Mouse (Mus musculus) heart, embryonic 14.5 days (tissue): ENCODE data around the gene Sdc4. TPM values are rescaled to one million over a fixed set of nuclear protein-coding genes. Genes with fewer than 3 reads are reported as not detected.

Source experiments
- ATAC-seq: fragments of 200-750 bp; cut with Nextera tagmentation; 2 replicates; pipeline ENCODE4 v1.8.0; 2017; ENCODE audit warnings: low read depth, moderate TSS enrichment; ENCODE audit not compliant: insufficient number of reproducible peaks, insufficient read depth, low FRiP score
- H3K27ac ChIP-seq, 2 experiments: fragments of 200-500 bp in 1 of 2; fragments of 300-500 bp in 1 of 2; sonication (generic) in 1 of 2; replicated peaks in 1 of 2; 2 replicates each; pipeline ENCODE4 v1.5.1; 2012 to 2014; ENCODE audit warnings: low read depth in 2 of 2, low read length in 2 of 2, control low read depth in 1 of 2, mild to moderate bottlenecking in 1 of 2, mixed read lengths in 1 of 2; ENCODE audit not compliant: control insufficient read depth in 1 of 2, insufficient read depth in 1 of 2
- H3K27me3 ChIP-seq: fragments of 300-500 bp; sonication (generic); 2 replicates; pipeline ENCODE4 v1.6.1; 2014; ENCODE audit warnings: mild to moderate bottlenecking, low read length, control low read depth; ENCODE audit not compliant: control insufficient read depth, insufficient read depth
- H3K36me3 ChIP-seq: fragments of 300-500 bp; sonication (generic); 2 replicates; pipeline ENCODE4 v1.6.1; 2014; ENCODE audit warnings: mild to moderate bottlenecking, control low read depth, low read length, mixed read lengths; ENCODE audit not compliant: control insufficient read depth, insufficient read depth
- H3K4me1 ChIP-seq, 2 experiments: fragments of 200-500 bp in 1 of 2; fragments of 300-500 bp in 1 of 2; sonication (generic) in 1 of 2; 2 replicates each; pipeline ENCODE4 v1.6.1; 2012 to 2014; ENCODE audit warnings: low read length in 2 of 2, control low read depth in 1 of 2, mixed read lengths in 1 of 2; ENCODE audit not compliant: control insufficient read depth in 2 of 2, insufficient read depth in 2 of 2
- H3K4me2 ChIP-seq: fragments of 300-500 bp; sonication (generic); 2 replicates; pipeline ENCODE4 v1.6.1; 2014; ENCODE audit warnings: mild to moderate bottlenecking, low read length
- H3K4me3 ChIP-seq, 2 experiments: fragments of 200-500 bp in 1 of 2; fragments of 300-500 bp in 1 of 2; sonication (generic) in 1 of 2; 2 replicates each; pipeline ENCODE4 v1.5.1; 2012 to 2014; ENCODE audit warnings: low read length in 2 of 2, mild to moderate bottlenecking in 2 of 2, control low read depth in 1 of 2, low read depth in 1 of 2, moderate library complexity in 1 of 2; ENCODE audit not compliant: control insufficient read depth in 1 of 2, insufficient read depth in 1 of 2
- H3K9ac ChIP-seq: fragments of 300-500 bp; sonication (generic); 2 replicates; pipeline ENCODE4 v1.6.1; 2014; ENCODE audit warnings: mild to moderate bottlenecking, low read length
- H3K9me3 ChIP-seq: fragments of 300-500 bp; sonication (generic); 2 replicates; pipeline ENCODE4 v1.6.1; 2016; ENCODE audit warnings: low read length, control low read depth; ENCODE audit not compliant: control insufficient read depth
- WGBS: fragments of 180-500 bp; shearing (Covaris S2); extraction: QIAGEN DNeasy Blood & Tissue Kit; methylation state at CpG from one replicate; pipeline ENCODE4 v1.1.7; 2014; 5-methylcytosine and 5-hydroxymethylcytosine counted together
- polyA plus RNA-seq: library from polyadenylated mRNA; unstranded; fragments of >200 nt; fragmentation: Nextera tagmentation; extraction: Ambion mirVana; gene quantifications from 2 replicates; pipeline ENCODE4 v1.2.1, GENCODE M21; 2014

The Sdc4 gene
- polyA plus RNA-seq, 1 experiment from 2014 or later: 40.1 TPM

- Histone ChIP-seq H3K9me3 (no peaks in the 10 kb centered on the region), H3K4me2 (no peak overlapping the region), H3K36me3 (peaks cover 40% of the 10 kb centered on the region), H3K4me1 (peaks cover 32 to 38% of the 10 kb centered on the region in 2 experiments), H3K27me3 (no peaks in the 10 kb centered on the region), H3K4me3 (no peak overlapping the region), H3K27ac (no peak overlapping the region), H3K9ac (no peak overlapping the region)
- WGBS: 10% methylated on average over 7 of the region's 7 CpGs
- no peak for ATAC-seq
Measured at GRCm38 (mm10) chr2:164430697-164431096, 13.0 kb downstream of the Sdc4 start.

- Histone ChIP-seq H3K4me1 (peaks cover 27 to 33% of the 10 kb centered on the region in 2 experiments), H3K4me2 (no peak overlapping the region), H3K4me3 (no peak overlapping the region), H3K27ac (no peak overlapping the region), H3K9me3 (no peaks in the 10 kb centered on the region), H3K36me3 (peaks cover 44% of the 10 kb centered on the region), H3K9ac (no peak overlapping the region), H3K27me3 (no peaks in the 10 kb centered on the region)
- no peak for ATAC-seq
- 54% methylated on average over 15 of the region's 15 CpGs for WGBS
Measured at GRCm38 (mm10) chr2:164429881-164430615, 13.6 kb downstream of the Sdc4 start.

GRCm38 (mm10) chr2:164428451-164428850 lies 15.2 kb downstream of the Sdc4 start:
- Histone ChIP-seq H3K36me3 (peaks cover 56% of the 10 kb centered on the region), H3K4me3 (no peak overlapping the region), H3K4me1 (peaks cover 27 to 31% of the 10 kb centered on the region in 2 experiments), H3K27me3 (no peaks in the 10 kb centered on the region), H3K27ac (no peak overlapping the region), H3K9me3 (no peaks in the 10 kb centered on the region), H3K9ac (no peak overlapping the region), H3K4me2 (no peak overlapping the region)
- 37% methylated on average over 5 of the region's 5 CpGs for WGBS
- no peak for ATAC-seq

GRCm38 (mm10) chr2:164426952-164427351 lies 16.7 kb downstream of the Sdc4 start:
- Histone ChIP-seq H3K4me2 (no peak overlapping the region), H3K9ac (no peak overlapping the region), H3K4me3 (no peak overlapping the region), H3K9me3 (no peaks in the 10 kb centered on the region), H3K4me1 (peaks cover 14 to 16% of the 10 kb centered on the region in 2 experiments), H3K36me3 (peaks cover 59% of the 10 kb centered on the region), H3K27ac (no peak overlapping the region), H3K27me3 (no peaks in the 10 kb centered on the region)
- WGBS: 76% methylated on average over 5 of the region's 5 CpGs
- no peak for ATAC-seq

GRCm38 (mm10) chr2:164426121-164426520 lies 17.6 kb downstream of the Sdc4 start:
- ATAC-seq: no peak
- 32% methylated on average over 12 of the region's 12 CpGs for WGBS
- no peak overlapping the region for H3K27ac ChIP-seq
- H3K4me3 ChIP-seq: no peak overlapping the region
- H3K4me1 ChIP-seq: peaks cover 8% of the 10 kb centered on the region in 2 experiments; a peak in 3 of 4 replicates
- H3K9me3 ChIP-seq: no peaks in the 10 kb centered on the region
- peaks cover 59% of the 10 kb centered on the region for H3K36me3 ChIP-seq
- no peak overlapping the region for H3K4me2 ChIP-seq
- H3K9ac ChIP-seq: no peak overlapping the region
- H3K27me3 ChIP-seq: no peaks in the 10 kb centered on the region

GRCm38 (mm10) chr2:164425401-164425800 lies 18.3 kb downstream of the Sdc4 start:
- WGBS: 83% methylated on average over 5 of the region's 5 CpGs
- H3K9me3 ChIP-seq: no peaks in the 10 kb centered on the region
- ATAC-seq: no peak
- H3K27me3 ChIP-seq: no peaks in the 10 kb centered on the region
- no peak overlapping the region for H3K9ac ChIP-seq
- no peak overlapping the region for H3K27ac ChIP-seq
- no peak overlapping the region for H3K4me3 ChIP-seq
- H3K4me1 ChIP-seq: peaks cover under 1% of the 10 kb centered on the region in 2 experiments; a peak in 1 of 4 replicates
- H3K4me2 ChIP-seq: no peak overlapping the region
- H3K36me3 ChIP-seq: peaks cover 59% of the 10 kb centered on the region

GRCm38 (mm10) chr2:164424406-164424805 lies 19.3 kb downstream of the Sdc4 start:
- Histone ChIP-seq H3K27me3 (no peaks in the 10 kb centered on the region), H3K27ac (no peak overlapping the region), H3K36me3 (peaks cover 52% of the 10 kb centered on the region), H3K9me3 (no peaks in the 10 kb centered on the region), H3K4me3 (no peak overlapping the region), H3K9ac (no peak overlapping the region), H3K4me2 (no peak overlapping the region), H3K4me1 (no peaks in the 10 kb centered on the region)
- 94% methylated on average over 8 of the region's 8 CpGs for WGBS
- no peak for ATAC-seq

GRCm38 (mm10) chr2:164423464-164423863 lies 20.2 kb downstream of the Sdc4 start:
- H3K27me3 ChIP-seq: no peaks in the 10 kb centered on the region
- H3K36me3 ChIP-seq: peaks cover 43% of the 10 kb centered on the region
- H3K4me1 ChIP-seq: peaks cover 0 to 5% of the 10 kb centered on the region in 2 experiments; a peak in 1 of 4 replicates
- H3K4me2 ChIP-seq: no peak overlapping the region
- no peak overlapping the region for H3K27ac ChIP-seq
- WGBS: 90% methylated on average over 11 of the region's 11 CpGs
- H3K9ac ChIP-seq: no peak overlapping the region
- no peaks in the 10 kb centered on the region for H3K9me3 ChIP-seq
- ATAC-seq: no peak
- no peak overlapping the region for H3K4me3 ChIP-seq
